Mouse (Mus musculus): ENCODE measurements around the gene Wbp2.

GRCm38 (mm10) chr11:116126261-116126660 lies 39.5 kb upstream of the Wbp2 start:
- TF ChIP-seq CTCF (IDR thresholded peaks at IDR 0.05; ENCODE audit: insufficient read depth, low read length) (no peak), POLR2A (IDR thresholded peaks at IDR 0.05; ENCODE audit: borderline replicate concordance, extremely low read depth, low read depth, low read length) (no peak)
